Mouse (Mus musculus) kidney, postnatal 10 days (tissue): ENCODE results near the gene Olfr1328.
"Not testable (repeated sequence)": the region's sequence is repeated elsewhere in the genome, so short reads cannot be mapped to it uniquely, and the experiment has no call there.

Experiments used
- DNase-seq: peaks from one replicate; pipeline ENCODE4 v3.0.0; 2021; ENCODE audit warnings: mixed read lengths

Olfr1328 gene

DNA sequence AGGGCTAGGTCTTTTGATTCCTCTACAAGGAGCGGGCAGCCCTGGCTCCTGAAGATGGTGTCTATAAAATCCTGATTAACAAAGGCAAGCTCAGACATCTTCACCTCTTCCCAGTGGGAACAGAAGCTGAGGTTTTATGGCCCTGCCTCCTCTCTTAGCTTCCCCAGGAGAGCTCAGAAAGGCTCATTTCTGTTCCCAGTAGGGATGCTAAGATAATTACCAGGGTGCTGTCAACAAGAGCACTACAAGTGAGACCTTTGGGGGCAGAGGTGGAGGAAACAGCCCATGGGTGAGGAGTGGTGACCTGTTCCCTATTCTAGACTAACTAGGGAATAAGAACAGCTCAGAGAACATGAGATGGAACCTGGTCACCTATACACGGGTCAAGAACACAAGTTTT, at the start of gene Olfr1328:
Olfr1328 (minus strand) TSS at position 101 of the 400 bp plus-strand sequence.
- no peak for DNase-seq

DNA sequence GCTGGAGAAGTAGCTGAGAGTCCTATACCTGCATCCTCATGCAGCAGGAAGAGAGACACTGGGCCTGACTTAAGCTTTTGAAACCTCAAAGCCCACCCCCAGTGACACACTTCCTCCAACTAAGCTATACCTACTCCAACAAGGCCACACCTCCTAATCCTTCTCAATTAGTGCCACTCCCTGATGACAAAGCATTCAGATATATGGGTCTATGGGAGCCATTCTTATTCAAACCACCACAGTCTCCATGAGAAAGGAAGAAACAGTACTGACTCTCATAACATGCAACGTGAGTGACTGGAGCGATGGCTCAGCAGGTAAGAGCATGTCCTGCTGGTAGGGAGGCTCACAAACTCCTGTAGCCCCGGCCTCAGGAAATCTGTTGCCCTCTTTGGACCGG, 46.9 kb upstream of the Olfr1328 start:
- DNase-seq, result no peak

GRCm38 (mm10) chr4:118973281-118973680, 34.9 kb upstream of the Olfr1328 start:
- DNase-seq, result no peak

DNA sequence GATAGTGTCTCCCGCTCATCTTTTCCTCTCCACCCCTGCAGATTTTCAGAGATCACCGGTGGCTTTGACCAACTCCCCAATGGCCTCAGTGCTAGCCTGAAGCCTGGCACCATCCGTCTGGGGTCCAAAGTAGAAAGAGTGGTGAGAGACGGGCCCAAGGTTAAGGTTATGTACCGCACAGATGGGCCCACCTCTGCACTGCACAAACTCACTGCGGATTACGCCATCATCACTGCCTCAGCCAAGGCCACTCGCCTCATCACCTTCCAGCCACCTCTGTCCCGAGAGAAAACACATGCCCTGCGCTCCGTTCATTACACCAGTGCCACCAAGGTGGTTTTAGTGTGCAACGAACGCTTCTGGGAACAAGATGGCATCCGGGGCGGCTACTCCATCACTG, 29.3 kb upstream of the Olfr1328 start:
- DNase-seq, result no peak

GRCm38 (mm10) chr4:118961141-118961628, 22.8 kb upstream of the Olfr1328 start, which contains the start of gene Lao1:
Gene Lao1 (plus strand): TSS chr4:118961578.
- DNase-seq, result peak; percentile 34

GRCm38 (mm10) chr4:118958812-118959211, 20.4 kb upstream of the Olfr1328 start:
- no peak for DNase-seq

GRCm38 (mm10) chr4:118931326-118931725, 7.1 kb downstream of the Olfr1328 start:
- not testable (repeated sequence) for DNase-seq

DNA sequence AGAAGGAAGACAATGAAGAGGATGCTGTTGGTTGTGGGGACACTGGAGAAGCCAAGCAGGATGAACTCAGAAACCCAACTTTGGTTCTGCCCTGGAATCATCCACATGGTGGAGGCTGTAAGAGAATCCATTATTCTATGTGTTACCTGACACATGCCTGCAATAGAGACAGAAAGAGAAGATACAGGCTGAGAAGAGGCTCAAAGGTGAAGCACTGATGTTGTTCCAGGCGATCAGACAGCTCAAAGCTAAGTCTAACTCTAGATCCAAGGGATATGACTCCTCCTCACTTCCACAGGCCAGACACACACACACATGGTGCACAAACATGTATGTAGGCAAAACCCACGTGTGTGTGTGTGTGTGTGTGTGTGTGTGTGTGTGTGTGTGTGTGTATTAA, 21.0 kb downstream of the Olfr1328 start, which contains the start of gene Olfr1329:
Olfr1329 (minus strand) TSS at position 101 of the 400 bp plus-strand sequence.
- DNase-seq, result not testable (repeated sequence)

DNA sequence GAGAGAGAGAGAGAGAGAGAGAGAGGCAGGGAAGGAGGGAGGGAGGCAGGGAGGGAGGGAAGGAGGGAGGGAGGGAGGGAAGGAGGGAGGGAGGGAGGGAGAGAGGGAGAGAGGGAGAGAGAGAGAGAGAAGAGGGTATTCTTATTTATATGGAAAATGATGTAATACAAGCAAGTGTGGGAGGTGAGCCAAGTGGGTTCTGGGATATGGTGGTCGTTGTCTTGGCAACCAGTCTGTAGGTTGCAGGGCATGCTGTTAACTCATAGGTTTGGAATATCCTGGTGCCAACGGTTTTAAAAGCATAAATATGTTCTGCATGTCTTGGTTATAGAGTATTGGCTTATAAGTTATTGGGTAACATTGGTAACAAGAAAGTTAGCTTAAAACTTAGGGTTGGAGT, 36.4 kb downstream of the Olfr1328 start:
- DNase-seq, result no peak

DNA sequence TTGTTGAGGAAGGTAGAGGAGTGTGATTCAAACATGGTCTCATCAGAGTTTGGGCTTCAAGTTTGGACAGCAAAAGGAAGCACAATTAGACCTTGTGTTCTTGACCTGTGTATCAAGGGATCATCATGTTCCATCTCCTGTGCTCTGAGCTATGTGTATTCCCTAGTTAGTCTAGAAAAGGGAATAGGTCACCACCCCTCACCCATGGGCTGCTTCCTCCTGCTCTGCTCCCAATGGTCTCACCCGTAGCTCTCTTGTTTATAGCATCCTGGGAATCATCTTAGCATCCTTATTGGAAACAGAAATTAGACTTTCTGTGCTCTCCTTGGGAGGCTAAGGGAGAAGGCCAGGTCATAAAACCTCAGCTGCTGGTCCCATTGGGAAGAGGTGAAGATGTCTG, 50.1 kb downstream of the Olfr1328 start, which contains the start of gene Olfr1330:
Olfr1330 (plus strand) TSS at position 301 of the 400 bp plus-strand sequence.
- DNase-seq, result no peak
